Mouse (Mus musculus): ENCODE data around the gene Lyz1. TPM values are rescaled to one million over a fixed set of nuclear protein-coding genes. Genes with fewer than 3 reads are reported as not detected.

The Lyz1 gene
- total RNA-seq, 4 experiments from 2014 or later = 1.5 to 4.6 (median 3.1) TPM

Other genes starting within 250 kb of the Lyz1 start
- under 1 TPM in 1 of 4 experiments, not detected in 3; 0.27 TPM for gene Lrrc10, start 247.5 kb downstream of the Lyz1 start, total RNA-seq (2022)
- gene Cct2, start 229.1 kb downstream of the Lyz1 start, total RNA-seq (2022) = 100 to 1,000 TPM; 109 to 146 (median 117) TPM
- gene Frs2, start 144.3 kb downstream of the Lyz1 start, total RNA-seq (2022) = 10 to 100 TPM in 1 of 4 experiments, 1 to 10 TPM in 3; 8.9 to 10.1 (median 9.4) TPM
- 10 to 100 TPM; 13.4 to 15.6 (median 14.9) TPM for gene Yeats4, start 68.4 kb downstream of the Lyz1 start, total RNA-seq (2022)
- gene 9530003J23Rik, start 54.2 kb downstream of the Lyz1 start, total RNA-seq (2022) = not detected
- 10 to 100 TPM; 12.5 to 38.1 (median 25.6) TPM for gene Lyz2, start 10.5 kb downstream of the Lyz1 start, total RNA-seq (2022)
- gene Cpsf6, start 87.1 kb upstream of the Lyz1 start, total RNA-seq (2022) = 10 to 100 TPM; 16.8 to 22.6 (median 18.5) TPM